Mouse (Mus musculus) thymus, adult 18-20 months (tissue): ENCODE results near the gene Fxr1.
"Not testable (repeated sequence)": the region's sequence is repeated elsewhere in the genome, so short reads cannot be mapped to it uniquely, and the experiment has no call there.

ENCODE experiments used
- DNase-seq, 2 experiments: peaks; one replicate each; pipeline ENCODE4 v3.0.0; 2022; ENCODE audit warnings: mixed read lengths in 2 of 2

The Fxr1 gene

GRCm38 (mm10) chr3:34068943-34069342 is 49.2 kb downstream of the Fxr1 start:
- DNase-seq: not testable (repeated sequence)

GRCm38 (mm10) chr3:34072726-34073125 is 53.0 kb downstream of the Fxr1 start:
- DNase-seq: no peak

- DNase-seq: no peak
These were observed 56.5 kb downstream of the Fxr1 start for GRCm38 (mm10) chr3:34076058-34076759.

GRCm38 (mm10) chr3:34080900-34081662 is 61.3 kb downstream of the Fxr1 start, which contains the start of gene Dnajc19:
Gene Dnajc19, minus strand, starts transcription at chr3:34081321.
- peak; percentile 82 to 85 for DNase-seq

- no peak for DNase-seq
These were observed 62.2 kb downstream of the Fxr1 start for GRCm38 (mm10) chr3:34081929-34082328.

- no peak for DNase-seq
These were observed 63.9 kb downstream of the Fxr1 start for GRCm38 (mm10) chr3:34083655-34084054.

GRCm38 (mm10) chr3:34102891-34103290 is 83.1 kb downstream of the Fxr1 start:
- no peak for DNase-seq

GRCm38 (mm10) chr3:34103902-34104672 is 84.3 kb downstream of the Fxr1 start:
- DNase-seq: no peak

GRCm38 (mm10) chr3:34106421-34106820 is 86.7 kb downstream of the Fxr1 start:
- no peak for DNase-seq

- DNase-seq: no peak
These were observed 87.9 kb downstream of the Fxr1 start for GRCm38 (mm10) chr3:34107631-34108030.

GRCm38 (mm10) chr3:34111941-34112685 is 92.4 kb downstream of the Fxr1 start:
- no peak for DNase-seq

- DNase-seq: no peak
These were observed 96.1 kb downstream of the Fxr1 start for GRCm38 (mm10) chr3:34115806-34116205.

GRCm38 (mm10) chr3:34119869-34120268 is 100.1 kb downstream of the Fxr1 start:
- DNase-seq: no peak
